Mouse (Mus musculus) hindbrain, postnatal 0 days (tissue): ENCODE measurements at regions not wholly inside any gene's neighbourhood (a gene's known extent, or its start where the extent isn't known, plus 50 kb on each side); places are given as distances from the start of the nearest gene placed in this dataset.
"Not testable (repeated sequence)": the region's sequence is repeated elsewhere in the genome, so short reads cannot be mapped to it uniquely, and the experiment has no call there.

ENCODE experiments used
- ATAC-seq: fragments of 200-750 bp; cut with Nextera tagmentation; 2 replicates; pipeline ENCODE4 v1.8.0; 2017; ENCODE audit warnings: mild to moderate bottlenecking, moderate TSS enrichment, moderate library complexity
- DNase-seq: peaks from one replicate; pipeline ENCODE4 v3.0.0-alpha.2; 2015; ENCODE audit warnings: low spot score
- H3K27ac ChIP-seq: fragments of 300-500 bp; sonication (generic); 2 replicates; pipeline ENCODE4 v1.5.1; 2014; ENCODE audit warnings: mild to moderate bottlenecking
- H3K27me3 ChIP-seq: fragments of 300-500 bp; sonication (generic); 2 replicates; pipeline ENCODE4 v1.6.1; 2014; ENCODE audit warnings: low read length, mixed read lengths; ENCODE audit not compliant: insufficient read depth
- H3K36me3 ChIP-seq: fragments of 300-500 bp; sonication (generic); 2 replicates; pipeline ENCODE4 v1.6.1; 2014; ENCODE audit warnings: low read length, mixed read lengths; ENCODE audit not compliant: insufficient read depth
- H3K4me1 ChIP-seq: fragments of 300-500 bp; sonication (generic); 2 replicates; pipeline ENCODE4 v1.6.1; 2014; ENCODE audit warnings: antibody characterized with exemption, low read length, mixed read lengths; ENCODE audit not compliant: insufficient read depth
- H3K4me2 ChIP-seq: fragments of 300-500 bp; sonication (generic); 2 replicates; pipeline ENCODE4 v1.6.1; 2014; ENCODE audit warnings: low read depth, mild to moderate bottlenecking, low read length, moderate library complexity, mixed read lengths
- H3K4me3 ChIP-seq: fragments of 300-500 bp; sonication (generic); 2 replicates; pipeline ENCODE4 v1.5.1; 2014; ENCODE audit warnings: low read length
- H3K9ac ChIP-seq: fragments of 300-500 bp; sonication (generic); replicated peaks from 2 replicates; pipeline ENCODE4 v1.6.1; 2014; ENCODE audit warnings: mild to moderate bottlenecking, low read length, moderate library complexity, mixed read lengths
- H3K9me3 ChIP-seq: fragments of 300-500 bp; sonication (generic); 2 replicates; pipeline ENCODE4 v1.6.1; 2016; ENCODE audit warnings: low read length, mixed read lengths
- CTCF ChIP-seq: IDR thresholded peaks from 2 replicates; pipeline ENCODE4 v1.5.1; 2016; ENCODE audit warnings: antibody characterized with exemption, control low read depth, low read depth
- WGBS: fragments of 180-500 bp; shearing (Covaris S2); extraction: QIAGEN DNeasy Blood & Tissue Kit; methylation state at CpG from one replicate; pipeline ENCODE4 v1.1.7; 2014; 5-methylcytosine and 5-hydroxymethylcytosine counted together

GRCm38 (mm10) chr3:117188782-117189500 lies 171.7 kb downstream of the Plppr4 start:
- Histone ChIP-seq H3K4me3 (no peak overlapping the region), H3K9ac (no peak overlapping the region), H3K4me2 (no peak overlapping the region), H3K4me1 (no peaks in the 10 kb centered on the region), H3K27ac (no peak overlapping the region), H3K27me3 (no peaks in the 10 kb centered on the region), H3K36me3 (no peaks in the 10 kb centered on the region), H3K9me3 (no peaks in the 10 kb centered on the region)
- no peak for TF ChIP-seq CTCF
- 27% methylated on average over 3 of the region's 3 CpGs for WGBS
- DNase-seq (peak; percentile 47), ATAC-seq (peak; percentile 84)

DNA sequence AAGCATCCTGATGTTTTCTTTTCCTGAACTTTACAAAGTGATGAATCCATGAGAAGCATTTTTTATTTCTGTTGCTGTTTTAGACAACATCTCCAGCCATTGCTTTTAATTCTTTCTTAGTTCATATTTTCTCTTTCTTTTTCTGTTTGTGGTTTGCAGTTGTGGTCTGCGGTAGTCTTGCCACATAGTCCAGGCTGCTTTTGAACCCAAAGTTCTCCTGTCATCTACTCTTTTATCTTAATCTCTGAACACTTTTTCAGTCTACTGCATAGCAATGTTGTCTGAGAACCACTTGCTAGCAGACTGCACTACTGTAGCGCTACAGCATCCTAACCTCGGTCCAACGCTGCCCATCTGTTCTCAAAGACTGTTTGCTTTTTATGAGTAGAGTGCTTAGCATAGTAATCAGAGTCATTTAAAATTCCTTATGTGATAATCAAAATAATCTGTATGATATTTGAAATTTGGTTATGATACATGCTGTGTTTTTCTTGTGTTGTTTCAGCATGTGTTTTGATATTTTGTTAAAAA lies 177.0 kb downstream of the Plppr4 start:
- no peak overlapping the region for H3K4me2 ChIP-seq
- H3K36me3 ChIP-seq, result no peaks in the 10 kb centered on the region
- H3K27ac ChIP-seq, result no peak overlapping the region
- no peak for DNase-seq
- no peak for ATAC-seq
- H3K4me3 ChIP-seq, result no peak overlapping the region
- H3K9me3 ChIP-seq, result no peaks in the 10 kb centered on the region
- H3K27me3 ChIP-seq, result no peaks in the 10 kb centered on the region
- WGBS, result 92% methylated on average over 4 of the region's 4 CpGs
- no peak overlapping the region for H3K9ac ChIP-seq
- no peak for TF ChIP-seq CTCF
- no peaks in the 10 kb centered on the region for H3K4me1 ChIP-seq

DNA sequence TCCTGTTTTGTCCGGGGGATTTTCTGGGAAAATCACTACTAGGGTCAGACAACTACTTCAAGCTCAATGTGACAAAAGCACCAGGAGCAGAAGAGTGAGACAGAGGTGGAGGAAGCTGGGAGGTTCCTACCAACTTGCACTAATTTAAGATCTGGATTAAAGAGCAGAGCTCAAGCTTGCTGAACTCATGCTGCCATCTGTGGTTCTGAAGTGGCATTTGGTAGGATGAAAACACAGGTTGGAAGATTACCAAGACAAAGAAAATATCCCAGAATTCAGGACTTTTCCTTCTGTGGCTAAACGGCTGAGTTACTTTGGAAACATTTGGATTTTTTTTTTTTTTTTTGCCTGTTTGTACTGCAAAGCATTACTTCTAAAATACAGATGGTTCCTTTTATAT lies 190.9 kb downstream of the Plppr4 start:
- Histone ChIP-seq H3K9me3 (no peaks in the 10 kb centered on the region), H3K4me2 (no peak overlapping the region), H3K9ac (no peak overlapping the region), H3K27ac (no peak overlapping the region), H3K36me3 (no peaks in the 10 kb centered on the region), H3K4me3 (no peak overlapping the region), H3K4me1 (no peaks in the 10 kb centered on the region), H3K27me3 (no peaks in the 10 kb centered on the region)
- ATAC-seq (no peak), DNase-seq (no peak)
- WGBS, result 82% methylated on average over 2 of the region's 2 CpGs
- no peak for TF ChIP-seq CTCF

- Histone ChIP-seq H3K4me3 (no peak overlapping the region), H3K36me3 (no peaks in the 10 kb centered on the region), H3K27ac (no peak overlapping the region), H3K4me1 (no peaks in the 10 kb centered on the region), H3K9ac (no peak overlapping the region), H3K4me2 (no peak overlapping the region), H3K9me3 (no peaks in the 10 kb centered on the region), H3K27me3 (no peaks in the 10 kb centered on the region)
- TF ChIP-seq CTCF, result no peak
- 19% methylated on average over 1 of the region's 1 CpGs for WGBS
- peak; percentile 4 for DNase-seq
- peak; percentile 63 for ATAC-seq
Observed at GRCm38 (mm10) chr3:117163046-117163445, 194.3 kb upstream of the Palmd start.

- H3K4me1 ChIP-seq, H3K36me3 ChIP-seq, H3K4me2 ChIP-seq, H3K27me3 ChIP-seq, H3K9me3 ChIP-seq, ATAC-seq, H3K27ac ChIP-seq, H3K4me3 ChIP-seq, DNase-seq, H3K9ac ChIP-seq: not testable (repeated sequence)
- WGBS, result 99% methylated on average over 3 of the region's 3 CpGs
Observed at GRCm38 (mm10) chr3:117160689-117161088, 191.9 kb upstream of the Palmd start.

- Histone ChIP-seq H3K9ac (no peak overlapping the region), H3K36me3 (no peaks in the 10 kb centered on the region), H3K9me3 (no peaks in the 10 kb centered on the region), H3K27ac (no peak overlapping the region), H3K27me3 (no peaks in the 10 kb centered on the region), H3K4me3 (no peak overlapping the region), H3K4me2 (no peak overlapping the region), H3K4me1 (no peaks in the 10 kb centered on the region)
- 92% methylated on average over 6 of the region's 6 CpGs for WGBS
- ATAC-seq (no peak; the same call in 1 of the 2 replicates), DNase-seq (no peak)
- TF ChIP-seq CTCF, result no peak
Observed at GRCm38 (mm10) chr3:117155274-117155673, 186.5 kb upstream of the Palmd start.

GRCm38 (mm10) chr3:117153011-117153473 lies 184.3 kb upstream of the Palmd start:
- Histone ChIP-seq H3K9ac (no peak overlapping the region), H3K27ac (no peak overlapping the region), H3K4me1 (no peaks in the 10 kb centered on the region), H3K36me3 (no peaks in the 10 kb centered on the region), H3K4me3 (no peak overlapping the region), H3K27me3 (no peaks in the 10 kb centered on the region), H3K9me3 (no peaks in the 10 kb centered on the region), H3K4me2 (no peak overlapping the region)
- peak; percentile 69 for TF ChIP-seq CTCF
- ATAC-seq, result peak; percentile 51; the same call in 1 of the 2 replicates
- 48% methylated on average over 2 of the region's 2 CpGs for WGBS
- DNase-seq, result peak; percentile 77
